ENCODE assay signal across 9 mouse cellular contexts in genomic region chr7:122667903-122668302, GRCm38 (mm10). TPM values are rescaled to one million over a fixed set of nuclear protein-coding genes. Genes with fewer than 3 reads are reported as not detected.
DNase-seq lines count a peak whose midpoint lies in the region; ATAC-seq lines count a peak whose summit lies in the region.
"Had no signal": no experiment of that assay in that cellular context is flagged by ENCODE, and none has a peak within 500 bp of the region (broad histone marks: within the 10 kb centered on the region; RNA-seq: fewer than 3 reads in every experiment).

No protein-coding gene starts in this region.

- intact Hi-C loops in left cerebral cortex, postnatal 25 days (cut with DNase I): no loop called here

- no peak for ATAC-seq in CD4-positive, CD25-positive, alpha-beta regulatory T cell, adult 4 months

- peak; percentile 57 for DNase-seq in CD4-positive, CD25-positive, alpha-beta regulatory T cell, adult 2 months (ENCODE audit: low read depth, low spot score)
- peak; percentile 40 to 64 for DNase-seq in left cerebral cortex, postnatal 25 days (ENCODE audit: low spot score in 2 of 2)
- DNase-seq in left cerebral cortex, adult 8-10 months (ENCODE audit: low spot score in 2 of 2): no peak
- DNase-seq in ZHBTc4 (ENCODE audit: low read depth, low spot score): peak; percentile 83
- peak; percentile 44 for DNase-seq in forelimb bud, embryonic 11.5 days (ENCODE audit: low read depth, low spot score)
- DNase-seq in retina, postnatal 1 day: peak; percentile 74
- no peak for DNase-seq in gastrocnemius, postnatal 4 days (ENCODE audit: low spot score in 2 of 2)

RNA-seq across cellular contexts. Expression of gene Cacng3, which starts 2.4 kb away (rescaled TPM):
- not detected for polyA plus RNA-seq in CD4-positive, CD25-positive, alpha-beta regulatory T cell, adult 4 months (2017; shearing (Covaris generic))
- total RNA-seq in left cerebral cortex, postnatal 25 days (2021): 100 to 1,000 TPM; 151 to 158 TPM
- 100 to 1,000 TPM; 124 to 137 (median 129) TPM for total RNA-seq in left cerebral cortex, adult 8-10 months (2022)
- total RNA-seq in gastrocnemius, postnatal 4 days (2021): not detected
- polyA plus RNA-seq: limb, embryonic 13.5 days had no signal

Comparison
In these comparisons a context has a peak if more than half of its experiments do, and no peak if none do; other contexts are left out.
1. DNase-seq: peak in CD4-positive, CD25-positive, alpha-beta regulatory T cell, adult 2 months (single experiment), left cerebral cortex, postnatal 25 days (2 of 2), ZHBTc4 (single experiment), forelimb bud, embryonic 11.5 days (single experiment) and retina, postnatal 1 day (single experiment); none in left cerebral cortex, adult 8-10 months (0 of 2) and gastrocnemius, postnatal 4 days (0 of 2).
2. RNA of gene Cacng3, which starts 2.4 kb away (total RNA-seq): 151 to 158 TPM in left cerebral cortex, postnatal 25 days and 124 to 137 TPM in left cerebral cortex, adult 8-10 months; not detected in gastrocnemius, postnatal 4 days; every median in the first group is over 100 times any median in the second.